Mouse (Mus musculus) limb, embryonic 13.5 days (tissue): ENCODE results near the gene Slc39a11. TPM values are rescaled to one million over a fixed set of nuclear protein-coding genes. Genes with fewer than 3 reads are reported as not detected.
A peak's percentile ranks its signal among the peaks of the same experiment; 100 is the strongest.

ENCODE experiments used
- ATAC-seq: fragments of 200-750 bp; cut with Nextera tagmentation; 2 replicates; pipeline ENCODE4 v1.8.0; 2017; ENCODE audit warnings: low read depth, moderate number of reproducible peaks, moderate TSS enrichment; ENCODE audit not compliant: low FRiP score
- H3K27ac ChIP-seq: fragments of 300-500 bp; sonication (generic); 2 replicates; pipeline ENCODE4 v1.5.1; 2015; ENCODE audit warnings: inconsistent platforms, mild to moderate bottlenecking, moderate library complexity
- H3K27me3 ChIP-seq: fragments of 300-500 bp; sonication (generic); 2 replicates; pipeline ENCODE4 v1.6.1; 2015; ENCODE audit warnings: mild to moderate bottlenecking, inconsistent platforms
- H3K36me3 ChIP-seq: fragments of 300-500 bp; sonication (generic); 2 replicates; pipeline ENCODE4 v1.6.1; 2015; ENCODE audit warnings: inconsistent platforms, mild to moderate bottlenecking, moderate library complexity
- H3K4me1 ChIP-seq: fragments of 300-500 bp; sonication (generic); 2 replicates; pipeline ENCODE4 v1.6.1; 2015; ENCODE audit warnings: inconsistent platforms
- H3K4me2 ChIP-seq: fragments of 300-500 bp; sonication (generic); replicated peaks from 2 replicates; pipeline ENCODE4 v1.6.1; 2015; ENCODE audit warnings: inconsistent platforms, mild to moderate bottlenecking, moderate library complexity
- H3K4me3 ChIP-seq: fragments of 300-500 bp; sonication (generic); 2 replicates; pipeline ENCODE4 v1.5.1; 2015; ENCODE audit warnings: moderate library complexity, mild to moderate bottlenecking, inconsistent platforms
- H3K9ac ChIP-seq: fragments of 300-500 bp; sonication (generic); 2 replicates; pipeline ENCODE4 v1.6.1; 2015; ENCODE audit warnings: mild to moderate bottlenecking, inconsistent platforms
- H3K9me3 ChIP-seq: fragments of 300-500 bp; sonication (generic); 2 replicates; pipeline ENCODE4 v1.6.1; 2016; ENCODE audit warnings: inconsistent platforms
- WGBS: fragments of 180-500 bp; shearing (Covaris S2); methylation state at CpG from one replicate; pipeline ENCODE4 v1.1.7; 2015; 5-methylcytosine and 5-hydroxymethylcytosine counted together
- polyA plus RNA-seq: library from polyadenylated mRNA; unstranded; fragments of >200 nt; fragmentation: Nextera tagmentation; extraction: Ambion mirVana; gene quantifications from 2 replicates; pipeline ENCODE4 v1.2.1, GENCODE M21; 2015

Gene Slc39a11
- polyA plus RNA-seq, 1 experiment from 2014 or later, result 26.4 TPM

GRCm38 (mm10) chr11:113363739-113364138 lies 286.1 kb downstream of the Slc39a11 start:
- ATAC-seq, result no peak
- Histone ChIP-seq H3K27ac (no peak overlapping the region), H3K36me3 (no peaks in the 10 kb centered on the region), H3K9me3 (no peaks in the 10 kb centered on the region), H3K9ac (no peak overlapping the region), H3K4me1 (peaks cover 6% of the 10 kb centered on the region; the same call in 1 of the 2 replicates), H3K4me2 (no peak overlapping the region), H3K4me3 (no peak overlapping the region), H3K27me3 (no peaks in the 10 kb centered on the region)
- WGBS, result 49% methylated on average over 13 of the region's 13 CpGs

GRCm38 (mm10) chr11:113362617-113363016 lies 287.3 kb downstream of the Slc39a11 start:
- H3K27me3 ChIP-seq, result no peaks in the 10 kb centered on the region
- H3K9ac ChIP-seq, result no peak overlapping the region
- no peaks in the 10 kb centered on the region for H3K9me3 ChIP-seq
- WGBS, result 90% methylated on average over 7 of the region's 7 CpGs
- H3K4me2 ChIP-seq, result no peak overlapping the region
- no peak for ATAC-seq
- no peaks in the 10 kb centered on the region for H3K36me3 ChIP-seq
- no peak overlapping the region for H3K27ac ChIP-seq
- no peak overlapping the region for H3K4me3 ChIP-seq
- H3K4me1 ChIP-seq, result peaks cover 6% of the 10 kb centered on the region; the same call in 1 of the 2 replicates

GRCm38 (mm10) chr11:113360049-113360835 lies 289.6 kb downstream of the Slc39a11 start:
- 84% methylated on average over 10 of the region's 10 CpGs for WGBS
- no peak overlapping the region for H3K4me3 ChIP-seq

GRCm38 (mm10) chr11:113355932-113356331 lies 293.9 kb downstream of the Slc39a11 start:
- no peak overlapping the region for H3K27ac ChIP-seq
- no peaks in the 10 kb centered on the region for H3K27me3 ChIP-seq
- H3K9ac ChIP-seq, result no peak overlapping the region
- H3K4me2 ChIP-seq, result no peak overlapping the region
- no peaks in the 10 kb centered on the region for H3K36me3 ChIP-seq
- H3K9me3 ChIP-seq, result no peaks in the 10 kb centered on the region
- ATAC-seq, result no peak
- WGBS, result 87% methylated on average over 5 of the region's 5 CpGs
- H3K4me1 ChIP-seq, result no peaks in the 10 kb centered on the region
- H3K4me3 ChIP-seq, result no peak overlapping the region

More at GRCm38 (mm10) chr11:113360049-113360835, 289.6 kb downstream of the Slc39a11 start:
- H3K9me3 ChIP-seq, result no peaks in the 10 kb centered on the region
- no peaks in the 10 kb centered on the region for H3K4me1 ChIP-seq
- no peak for ATAC-seq
- H3K27ac ChIP-seq, result no peak overlapping the region
- H3K9ac ChIP-seq, result no peak overlapping the region
- no peak overlapping the region for H3K4me2 ChIP-seq
- no peaks in the 10 kb centered on the region for H3K27me3 ChIP-seq
- H3K36me3 ChIP-seq, result no peaks in the 10 kb centered on the region

- no peak for ATAC-seq
- H3K4me2 ChIP-seq, result no peak overlapping the region
- peaks cover 5% of the 10 kb centered on the region; the same call in 1 of the 2 replicates for H3K36me3 ChIP-seq
- WGBS, result 52% methylated on average over 12 of the region's 12 CpGs
- no peak overlapping the region for H3K4me3 ChIP-seq
- H3K9ac ChIP-seq, result no peak overlapping the region
- H3K4me1 ChIP-seq, result no peaks in the 10 kb centered on the region
- no peak overlapping the region for H3K27ac ChIP-seq
- H3K9me3 ChIP-seq, result peaks cover 10% of the 10 kb centered on the region
- H3K27me3 ChIP-seq, result no peaks in the 10 kb centered on the region
Measured at GRCm38 (mm10) chr11:113352085-113352815, 297.6 kb downstream of the Slc39a11 start.

- 92% methylated on average over 4 of the region's 4 CpGs for WGBS
- no peak for ATAC-seq
Measured at GRCm38 (mm10) chr11:113350583-113350982, 299.3 kb downstream of the Slc39a11 start.

GRCm38 (mm10) chr11:113346895-113347514 lies 302.9 kb downstream of the Slc39a11 start:
- ATAC-seq, result no peak
- H3K27ac ChIP-seq, result no peak overlapping the region
- no peak overlapping the region for H3K4me2 ChIP-seq
- H3K4me1 ChIP-seq, result peaks cover 7% of the 10 kb centered on the region; the same call in 1 of the 2 replicates
- H3K4me3 ChIP-seq, result no peak overlapping the region
- peaks cover 10% of the 10 kb centered on the region for H3K9me3 ChIP-seq
- no peaks in the 10 kb centered on the region for H3K27me3 ChIP-seq
- 65% methylated on average over 9 of the region's 9 CpGs for WGBS
- peaks cover 5% of the 10 kb centered on the region; the same call in 1 of the 2 replicates for H3K36me3 ChIP-seq
- H3K9ac ChIP-seq, result no peak overlapping the region

More at GRCm38 (mm10) chr11:113350583-113350982, 299.3 kb downstream of the Slc39a11 start:
- Histone ChIP-seq H3K4me3 (no peak overlapping the region), H3K9ac (no peak overlapping the region), H3K4me2 (no peak overlapping the region), H3K4me1 (0 out of 2 replicates have a peak, but pooled peaks cover 3% of the 10 kb centered on the region), H3K9me3 (peaks cover 10% of the 10 kb centered on the region), H3K27ac (no peak overlapping the region), H3K36me3 (peaks cover 5% of the 10 kb centered on the region; the same call in 1 of the 2 replicates), H3K27me3 (no peaks in the 10 kb centered on the region)

GRCm38 (mm10) chr11:113339770-113340169 lies 310.1 kb downstream of the Slc39a11 start:
- no peak overlapping the region for H3K9ac ChIP-seq
- 65% methylated on average over 8 of the region's 8 CpGs for WGBS
- no peaks in the 10 kb centered on the region for H3K27me3 ChIP-seq
- ATAC-seq, result no peak
- H3K4me2 ChIP-seq, result no peak overlapping the region
- peaks cover 8% of the 10 kb centered on the region for H3K4me1 ChIP-seq
- peaks cover 5% of the 10 kb centered on the region; the same call in 1 of the 2 replicates for H3K9me3 ChIP-seq
- H3K27ac ChIP-seq, result no peak overlapping the region
- H3K4me3 ChIP-seq, result no peak overlapping the region
- H3K36me3 ChIP-seq, result no peaks in the 10 kb centered on the region

GRCm38 (mm10) chr11:113338581-113338980 lies 311.3 kb downstream of the Slc39a11 start:
- no peaks in the 10 kb centered on the region for H3K27me3 ChIP-seq
- H3K4me2 ChIP-seq, result no peak overlapping the region
- 55% methylated on average over 5 of the region's 5 CpGs for WGBS
- peaks cover 17% of the 10 kb centered on the region for H3K4me1 ChIP-seq
- peaks cover 5% of the 10 kb centered on the region; the same call in 1 of the 2 replicates for H3K9me3 ChIP-seq
- H3K36me3 ChIP-seq, result no peaks in the 10 kb centered on the region
- no peak overlapping the region for H3K9ac ChIP-seq
- no peak for ATAC-seq
- H3K27ac ChIP-seq, result no peak overlapping the region
- no peak overlapping the region for H3K4me3 ChIP-seq

GRCm38 (mm10) chr11:113335706-113336105 lies 314.2 kb downstream of the Slc39a11 start:
- WGBS, result 91% methylated on average over 5 of the region's 5 CpGs
- Histone ChIP-seq H3K36me3 (no peaks in the 10 kb centered on the region), H3K27ac (no peak overlapping the region), H3K27me3 (no peaks in the 10 kb centered on the region), H3K4me2 (no peak overlapping the region), H3K4me3 (no peak overlapping the region), H3K4me1 (peaks cover 16% of the 10 kb centered on the region), H3K9me3 (0 out of 2 replicates have a peak, but pooled peaks cover 5% of the 10 kb centered on the region), H3K9ac (no peak overlapping the region)
- ATAC-seq, result no peak

- WGBS, result 16% methylated on average over 5 of the region's 5 CpGs
- H3K4me2 ChIP-seq, result 0 out of 2 replicates have a peak overlapping the region, but pooled peaks have one; percentile 3
- peak; percentile 57; the same call in 1 of the 2 replicates for ATAC-seq
- no peaks in the 10 kb centered on the region for H3K36me3 ChIP-seq
- peaks cover 16% of the 10 kb centered on the region for H3K4me1 ChIP-seq
- H3K4me3 ChIP-seq, result no peak overlapping the region
- H3K27me3 ChIP-seq, result no peaks in the 10 kb centered on the region
- 0 out of 2 replicates have a peak, but pooled peaks cover 5% of the 10 kb centered on the region for H3K9me3 ChIP-seq
- no peak overlapping the region for H3K27ac ChIP-seq
- no peak overlapping the region for H3K9ac ChIP-seq
Measured at GRCm38 (mm10) chr11:113334444-113334881, 315.4 kb downstream of the Slc39a11 start.
